Mouse (Mus musculus) left cerebral cortex, postnatal 4 days (tissue): ENCODE results near the gene Arih2. TPM values are rescaled to one million over a fixed set of nuclear protein-coding genes. Genes with fewer than 3 reads are reported as not detected.
"Not testable (repeated sequence)": the region's sequence is repeated elsewhere in the genome, so short reads cannot be mapped to it uniquely, and the experiment has no call there.

ENCODE experiments used
- DNase-seq: peaks from one replicate; pipeline ENCODE4 v3.0.0-alpha.2; 2022
- intact Hi-C: fragments of 180-260 bp; cut with DNase I; formaldehyde crosslinking; loops from one replicate; pipeline ENCODE4 v1.15.1; 2025
- total RNA-seq, 2 experiments: library from RNA; stranded (reverse); gene quantifications; 2 replicates each; pipeline ENCODE4 v1.2.3; 2021

The Arih2 gene
- 10 to 100 TPM; 58.3 to 59.6 TPM for total RNA-seq

DNA sequence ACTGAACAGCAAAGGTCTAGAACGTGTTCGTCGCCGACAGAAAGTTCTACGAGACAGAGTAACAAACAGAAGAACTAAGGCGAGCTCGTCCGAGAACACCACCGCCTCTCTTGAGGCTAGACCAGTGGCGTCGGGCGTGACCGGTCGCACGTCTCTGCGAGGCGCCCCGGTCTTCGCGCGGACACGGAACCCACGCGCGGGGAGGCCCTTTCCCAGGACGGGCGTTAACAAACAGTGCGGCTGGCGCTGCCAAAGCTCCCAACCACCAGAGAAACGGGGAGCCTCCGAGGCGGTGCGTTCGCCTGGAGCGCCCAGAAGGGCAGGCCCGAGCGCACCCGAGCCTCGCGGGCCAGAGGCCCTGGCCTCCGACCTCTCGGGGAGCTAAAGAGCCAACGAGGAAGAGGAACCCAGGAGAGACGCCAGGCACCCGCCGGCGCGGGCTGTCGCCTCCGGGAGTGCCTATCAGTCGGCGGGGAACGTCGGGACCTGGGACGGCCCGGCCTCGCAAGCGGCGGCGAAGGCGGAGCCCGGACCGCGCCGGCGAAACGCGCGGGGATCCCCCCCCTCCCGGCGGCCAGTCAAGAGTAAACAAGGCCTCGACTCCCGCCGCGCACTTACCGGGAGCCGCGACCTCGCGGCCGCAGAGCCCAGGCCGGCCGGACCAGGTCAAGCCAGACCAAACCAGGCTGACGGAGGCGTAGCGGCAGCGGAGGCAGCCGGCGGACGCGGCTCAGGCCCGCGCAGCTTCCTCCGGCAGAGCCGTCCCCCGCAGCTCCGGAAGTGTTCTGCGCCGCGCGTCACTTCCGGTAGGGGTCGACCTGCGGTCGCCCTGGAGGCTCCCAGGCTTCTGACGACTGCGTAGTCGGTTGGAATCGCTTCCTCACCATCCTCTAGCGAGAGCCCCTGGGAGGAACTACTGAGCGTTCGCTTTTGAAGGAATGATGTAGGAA lies at the start of gene Arih2:
Gene Arih2 (minus strand): TSS at position 776 of the 950 bp plus-strand sequence.
- intact Hi-C loops: no loop called here
- DNase-seq: peak; percentile 91

- DNase-seq: no peak
- intact Hi-C loops: no loop called here
Observed at GRCm38 (mm10) chr9:108694533-108694932, 45.3 kb upstream of the Arih2 start.

- intact Hi-C loops: no loop called here
- DNase-seq: no peak
Observed at GRCm38 (mm10) chr9:108693946-108694345, 44.8 kb upstream of the Arih2 start.

GRCm38 (mm10) chr9:108692226-108693041 lies 43.2 kb upstream of the Arih2 start:
- intact Hi-C loops: no loop called here
- peak; percentile 59 for DNase-seq

DNA sequence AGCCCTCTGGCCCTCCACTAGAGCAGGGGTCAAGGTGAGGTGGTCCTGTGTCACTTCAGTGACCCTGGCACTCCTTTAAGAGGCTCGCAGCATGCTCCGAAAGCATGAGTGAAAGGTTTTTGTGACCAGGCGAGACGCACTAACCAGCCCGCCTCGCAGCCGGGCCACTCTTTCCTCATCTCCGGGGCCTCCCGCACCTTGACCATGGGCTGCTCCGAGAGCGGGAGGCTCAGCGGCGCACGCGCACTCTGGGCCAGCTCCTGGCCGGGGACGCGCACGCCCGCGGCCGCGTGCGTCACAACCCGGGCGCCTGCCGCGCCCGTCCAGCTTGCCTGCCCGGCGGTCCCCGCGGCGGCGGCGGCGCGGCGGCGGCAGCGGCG lies 42.6 kb upstream of the Arih2 start:
- intact Hi-C loops: no loop called here
- peak; percentile 90 for DNase-seq

GRCm38 (mm10) chr9:108691371-108691770 lies 42.2 kb upstream of the Arih2 start:
- intact Hi-C loops: no loop called here
- DNase-seq: no peak

GRCm38 (mm10) chr9:108690914-108691313 lies 41.7 kb upstream of the Arih2 start:
- intact Hi-C loops: no loop called here
- peak; percentile 6 for DNase-seq

- DNase-seq: no peak
- intact Hi-C loops: no loop called here
Observed at GRCm38 (mm10) chr9:108689993-108690392, 40.8 kb upstream of the Arih2 start.

DNA sequence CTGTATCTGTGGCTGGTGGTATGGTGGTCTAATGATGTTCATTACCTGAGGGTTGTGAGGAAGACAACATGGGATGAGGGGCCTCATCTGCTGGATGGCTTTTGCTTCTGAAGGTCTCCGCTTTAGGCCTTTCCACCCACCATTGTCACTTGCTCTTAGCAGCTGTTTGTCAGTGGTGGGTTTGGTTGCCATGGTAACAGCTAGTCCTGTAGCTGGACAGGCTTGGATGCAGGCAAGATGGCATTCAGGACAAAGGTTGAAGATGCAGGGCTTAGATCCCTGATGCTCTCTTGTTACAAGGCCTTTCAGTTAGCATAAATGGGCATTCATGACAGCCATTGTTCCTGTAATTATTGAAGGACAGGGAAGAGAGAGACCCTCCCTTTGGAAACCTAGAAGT lies 39.9 kb upstream of the Arih2 start, which contains the start of gene Prkar2a:
Gene Prkar2a (plus strand): TSS at position 209 of the 400 bp plus-strand sequence.
- peak; percentile 7 for DNase-seq
- intact Hi-C loops: no loop called here

- no peak for DNase-seq
- intact Hi-C loops: no loop called here
Observed at GRCm38 (mm10) chr9:108688451-108688850, 39.3 kb upstream of the Arih2 start.

- intact Hi-C loops: no loop called here
- no peak for DNase-seq
Observed at GRCm38 (mm10) chr9:108687686-108688085, 38.5 kb upstream of the Arih2 start.

GRCm38 (mm10) chr9:108687181-108687580 lies 38.0 kb upstream of the Arih2 start:
- intact Hi-C loops: no loop called here
- no peak for DNase-seq

GRCm38 (mm10) chr9:108686475-108686887 lies 37.3 kb upstream of the Arih2 start:
- DNase-seq: peak; percentile 7
- intact Hi-C loops: no loop called here

DNA sequence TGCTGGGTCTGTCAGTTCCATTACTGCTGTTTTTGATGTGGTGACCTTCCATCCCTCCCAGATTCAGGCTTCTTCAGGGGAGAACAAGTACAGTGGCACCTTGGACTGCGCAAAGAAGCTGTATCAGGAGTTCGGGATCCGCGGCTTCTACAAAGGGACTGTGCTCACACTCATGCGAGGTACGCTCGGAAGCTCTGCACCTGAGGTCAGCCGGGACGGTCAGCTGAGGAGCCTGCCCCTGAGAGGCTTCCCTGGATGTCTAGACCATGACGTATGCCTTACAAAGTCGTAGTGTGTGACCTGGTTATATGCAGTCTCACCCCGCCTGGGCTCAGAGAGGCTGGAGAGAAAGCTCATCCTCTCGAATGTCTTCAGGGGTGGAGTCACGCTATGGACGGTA lies 30.8 kb upstream of the Arih2 start:
- no peak for DNase-seq
- intact Hi-C loops: no loop called here

- intact Hi-C loops: no loop called here
- DNase-seq: peak; percentile 21
Observed at GRCm38 (mm10) chr9:108673151-108673550, 24.0 kb upstream of the Arih2 start.

GRCm38 (mm10) chr9:108669875-108670274 lies 20.7 kb upstream of the Arih2 start:
- no peak for DNase-seq

GRCm38 (mm10) chr9:108662660-108663059 lies 13.5 kb upstream of the Arih2 start:
- no peak for DNase-seq
- intact Hi-C loops: no loop called here

More at GRCm38 (mm10) chr9:108669875-108670274, 20.7 kb upstream of the Arih2 start:
- intact Hi-C loops: no loop called here

DNA sequence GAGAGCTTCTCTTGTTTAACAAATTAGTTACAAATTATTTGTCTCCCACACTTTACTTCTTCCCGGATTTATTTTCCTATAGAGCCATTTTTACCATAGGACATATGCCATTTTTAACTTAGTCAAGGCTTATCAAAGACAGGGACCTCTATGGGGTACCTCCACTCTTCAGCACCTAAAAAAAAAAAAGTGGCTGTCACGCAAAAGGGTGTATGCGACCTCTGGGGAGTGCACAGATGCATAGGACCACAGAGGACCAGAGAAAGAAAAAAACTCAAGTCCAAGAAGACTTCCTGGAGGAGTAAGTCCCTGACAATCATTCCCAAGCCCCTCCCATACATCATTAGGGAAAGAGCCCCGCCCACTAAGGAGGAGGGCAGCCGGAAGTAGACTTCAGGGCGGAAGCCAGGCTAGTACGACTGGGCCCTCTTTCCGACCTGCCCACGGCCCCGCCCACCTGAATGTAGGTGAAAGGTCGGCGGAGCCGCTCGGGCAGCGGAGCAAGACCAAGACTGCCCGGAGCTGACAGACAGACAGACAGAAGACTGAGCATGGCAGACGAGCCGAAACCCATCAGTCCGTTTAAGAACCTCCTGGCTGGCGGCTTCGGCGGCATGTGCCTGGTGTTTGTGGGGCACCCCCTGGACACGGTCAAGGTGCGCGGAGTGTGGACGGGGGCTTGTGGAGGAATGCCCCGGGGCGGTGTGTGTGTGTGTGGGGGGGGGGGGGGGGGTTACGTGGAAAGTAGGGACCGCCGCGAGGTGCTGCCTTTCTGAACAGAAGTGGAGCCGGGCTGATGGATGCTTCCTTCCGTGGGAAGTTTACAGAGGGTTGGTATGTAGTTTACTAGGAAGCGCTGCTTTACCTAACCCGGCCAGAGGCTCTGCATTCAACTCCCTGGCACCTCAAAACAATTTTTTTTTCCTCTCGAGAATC lies 12.8 kb upstream of the Arih2 start, which contains the start of gene Slc25a20:
Gene Slc25a20 (plus strand): TSS at position 412 of the 936 bp plus-strand sequence.
- intact Hi-C loops: no loop called here
- peak; percentile 71 for DNase-seq

DNA sequence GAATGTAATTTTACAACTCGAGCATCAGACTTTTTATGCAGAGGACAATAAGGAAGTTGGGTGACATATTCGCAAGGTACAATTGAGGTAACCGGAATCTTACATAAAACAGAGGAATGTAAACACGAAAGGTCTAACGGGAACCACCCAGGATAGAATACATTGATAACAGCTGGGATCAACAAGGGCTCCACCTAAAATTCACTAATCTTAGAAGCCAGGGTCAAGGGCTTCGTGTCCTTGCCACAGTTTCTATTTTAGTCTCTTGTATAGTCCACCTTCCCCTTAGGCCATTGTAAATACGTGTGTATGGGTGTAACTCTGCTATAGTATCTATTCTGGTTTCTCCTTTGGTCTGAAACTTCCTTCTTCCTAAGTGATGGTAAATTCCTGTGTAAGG lies 6.7 kb upstream of the Arih2 start:
- DNase-seq, intact Hi-C loops: not testable (repeated sequence)
